10 mouse cellular contexts compared by ENCODE assay signal in genomic region chr4:4708261-4708660, GRCm38 (mm10).
A peak's percentile ranks its signal among the peaks of the same experiment; 100 is the strongest.
DNase-seq lines count a peak whose midpoint lies in the region; ATAC-seq and TF ChIP-seq lines count a peak whose summit lies in the region.
"Had no signal": no experiment of that assay in that cellular context is flagged by ENCODE, and none has a peak within 500 bp of the region (broad histone marks: within the 10 kb centered on the region; RNA-seq: fewer than 3 reads in every experiment).

No protein-coding gene starts in this region.

- no peak overlapping the region for H3K4me2 ChIP-seq in liver, embryonic 12.5 days
- H3K4me2 ChIP-seq: limb, embryonic 12.5 days; stomach, embryonic 15.5 days had no signal

- H3K27ac ChIP-seq in liver, adult 2 months (replicated peaks; ENCODE audit: insufficient read depth, low read depth, low read length), result no peak overlapping the region
- H3K27ac ChIP-seq in liver, embryonic 12.5 days, result no peak overlapping the region
- H3K27ac ChIP-seq in thymus, adult 2 months (ENCODE audit: control insufficient read depth, insufficient read depth, low read length), result no peak overlapping the region
- H3K27ac ChIP-seq: limb, embryonic 12.5 days; stomach, embryonic 15.5 days had no signal

- H3K9me3 ChIP-seq in liver, embryonic 12.5 days (replicated peaks), result no peaks in the 10 kb centered on the region
- H3K9me3 ChIP-seq: limb, embryonic 12.5 days; stomach, embryonic 15.5 days had no signal

- no peak for ATAC-seq in liver, embryonic 12.5 days
- no peak for ATAC-seq in megakaryocyte, adult 5-6 weeks (ENCODE audit: poor library complexity, severe bottlenecking)

- WGBS in liver, adult 2 months, result 4% methylated on average over 3 of the region's 3 CpGs
- WGBS in liver, embryonic 12.5 days (ENCODE audit: insufficient replicate concordance), result 48% methylated on average over 3 of the region's 3 CpGs
- 36% methylated on average over 3 of the region's 3 CpGs for WGBS in thymus, adult 2 months

- H3K9ac ChIP-seq in liver, adult 2 months (ENCODE audit: low read depth, low read length), result no peak overlapping the region
- H3K9ac ChIP-seq in liver, embryonic 12.5 days, result no peak overlapping the region
- H3K9ac ChIP-seq: limb, embryonic 12.5 days; stomach, embryonic 15.5 days had no signal

- H3K36me3 ChIP-seq in liver, adult 2 months (ENCODE audit: control insufficient read depth, insufficient read depth, low read length), result no peaks in the 10 kb centered on the region
- H3K36me3 ChIP-seq in liver, embryonic 12.5 days, result no peaks in the 10 kb centered on the region
- no peaks in the 10 kb centered on the region for H3K36me3 ChIP-seq in thymus, adult 2 months (ENCODE audit: control insufficient read depth, insufficient read depth, low read length)
- H3K36me3 ChIP-seq: limb, embryonic 12.5 days; stomach, embryonic 15.5 days had no signal

- no peak overlapping the region for H3K4me3 ChIP-seq in liver, adult 2 months (ENCODE audit: insufficient read depth, low read depth, low read length)
- no peak overlapping the region for H3K4me3 ChIP-seq in liver, embryonic 12.5 days
- no peak overlapping the region for H3K4me3 ChIP-seq in thymus, adult 2 months (ENCODE audit: control insufficient read depth, insufficient read depth, low read length)
- H3K4me3 ChIP-seq: limb, embryonic 12.5 days; megakaryocyte, embryonic 14.5 days; stomach, embryonic 15.5 days had no signal

- TF ChIP-seq POLR2A in liver, adult 2 months (IDR thresholded peaks at IDR 0.05; ENCODE audit: extremely low read depth, insufficient read depth, low read length), result no peak
- no peak for TF ChIP-seq POLR2A in thymus, adult 2 months (IDR thresholded peaks at IDR 0.05; ENCODE audit: control insufficient read depth, extremely low read depth, insufficient read depth, low read length, poor library complexity)

- intact Hi-C loops in gastrocnemius, postnatal 14 days (cut with DNase I; ENCODE audit: low total_unique reads), result no loop called here

- peak; percentile 4 for DNase-seq in liver, adult 2 months (ENCODE audit: extremely low read depth, low read depth, low spot score)
- DNase-seq in fibroblast of lung, adult 2 months (ENCODE audit: low read depth), result peak; percentile 48
- DNase-seq in gastrocnemius, postnatal 14 days, result peak; percentile 57
- peak; percentile 32 for DNase-seq in lung, postnatal 10 days
- DNase-seq in thymus, adult 2 months, result no peak

- TF ChIP-seq CTCF in liver, adult 2 months (IDR thresholded peaks at IDR 0.05; ENCODE audit: low read depth, low read length), result no peak
- TF ChIP-seq CTCF in thymus, adult 2 months (IDR thresholded peaks at IDR 0.05; ENCODE audit: borderline replicate concordance, control insufficient read depth, extremely low read depth, insufficient read depth, low read length, poor library complexity), result no peak

- no peaks in the 10 kb centered on the region for H3K79me2 ChIP-seq in liver, adult 2 months (ENCODE audit: control insufficient read depth, insufficient read depth, low read length)

- H3K27me3 ChIP-seq in liver, adult 2 months (ENCODE audit: control insufficient read depth, insufficient read depth, low read length), result no peaks in the 10 kb centered on the region
- H3K27me3 ChIP-seq in liver, embryonic 12.5 days (replicated peaks), result no peaks in the 10 kb centered on the region
- no peaks in the 10 kb centered on the region for H3K27me3 ChIP-seq in thymus, adult 2 months (ENCODE audit: control insufficient read depth, insufficient read depth, low read length)
- H3K27me3 ChIP-seq: limb, embryonic 12.5 days; megakaryocyte, embryonic 14.5 days; stomach, embryonic 15.5 days had no signal

- no peaks in the 10 kb centered on the region for H3K4me1 ChIP-seq in liver, adult 2 months (ENCODE audit: control insufficient read depth, insufficient read depth, low read length)
- H3K4me1 ChIP-seq in liver, embryonic 12.5 days, result no peaks in the 10 kb centered on the region
- no peaks in the 10 kb centered on the region for H3K4me1 ChIP-seq in thymus, adult 2 months (replicated peaks; ENCODE audit: control insufficient read depth, insufficient read depth, low read length)
- H3K4me1 ChIP-seq: limb, embryonic 12.5 days; megakaryocyte, embryonic 14.5 days; stomach, embryonic 15.5 days had no signal
